Mouse (Mus musculus) heart, adult 11 months (tissue): ENCODE measurements around the gene Zwilch.
A peak's percentile ranks its signal among the peaks of the same experiment; 100 is the strongest.
"Not testable (repeated sequence)": the region's sequence is repeated elsewhere in the genome, so short reads cannot be mapped to it uniquely, and the experiment has no call there.

Source experiments
- DNase-seq: peaks from one replicate; pipeline ENCODE4 v3.0.0; 2022

Zwilch gene

GRCm38 (mm10) chr9:64172816-64173665 is at the start of gene Zwilch, which contains the start of gene Rpl4:
Gene Zwilch (minus strand): TSS chr9:64173104.
Gene Rpl4 (plus strand): TSS chr9:64173375.
- peak; percentile 98 for DNase-seq

- DNase-seq, result peak; percentile 68
Observed at GRCm38 (mm10) chr9:64222098-64222497, 49.2 kb upstream of the Zwilch start.

GRCm38 (mm10) chr9:64221480-64221879 is 48.6 kb upstream of the Zwilch start:
- no peak for DNase-seq

GRCm38 (mm10) chr9:64220603-64221002 is 47.7 kb upstream of the Zwilch start:
- DNase-seq, result no peak

- no peak for DNase-seq
Observed at GRCm38 (mm10) chr9:64219772-64220420, 47.0 kb upstream of the Zwilch start.

GRCm38 (mm10) chr9:64219305-64219704 is 46.4 kb upstream of the Zwilch start:
- DNase-seq, result no peak

GRCm38 (mm10) chr9:64217887-64218286 is 45.0 kb upstream of the Zwilch start:
- no peak for DNase-seq

- no peak for DNase-seq
Observed at GRCm38 (mm10) chr9:64216641-64217040, 43.7 kb upstream of the Zwilch start.

- DNase-seq, result no peak
Observed at GRCm38 (mm10) chr9:64216090-64216489, 43.2 kb upstream of the Zwilch start.

GRCm38 (mm10) chr9:64214452-64214851 is 41.5 kb upstream of the Zwilch start:
- DNase-seq, result no peak

- peak; percentile 91 for DNase-seq
Observed at GRCm38 (mm10) chr9:64207509-64208084, 34.7 kb upstream of the Zwilch start.

GRCm38 (mm10) chr9:64202866-64203265 is 30.0 kb upstream of the Zwilch start:
- DNase-seq, result no peak

GRCm38 (mm10) chr9:64202331-64202730 is 29.4 kb upstream of the Zwilch start:
- no peak for DNase-seq

GRCm38 (mm10) chr9:64199897-64200296 is 27.0 kb upstream of the Zwilch start:
- no peak for DNase-seq

GRCm38 (mm10) chr9:64198763-64199418 is 26.0 kb upstream of the Zwilch start:
- not testable (repeated sequence) for DNase-seq

- DNase-seq, result peak; percentile 90
Observed at GRCm38 (mm10) chr9:64198068-64198762, 25.3 kb upstream of the Zwilch start.

GRCm38 (mm10) chr9:64197524-64197923 is 24.6 kb upstream of the Zwilch start:
- no peak for DNase-seq

- DNase-seq, result peak; percentile 91
Observed at GRCm38 (mm10) chr9:64195554-64195953, 22.6 kb upstream of the Zwilch start.

GRCm38 (mm10) chr9:64193879-64194278 is 21.0 kb upstream of the Zwilch start:
- no peak for DNase-seq

GRCm38 (mm10) chr9:64184166-64184840 is 11.4 kb upstream of the Zwilch start:
- DNase-seq, result no peak

GRCm38 (mm10) chr9:64183295-64183694 is 10.4 kb upstream of the Zwilch start:
- not testable (repeated sequence) for DNase-seq
